Comparison of ENCODE assay signal across 12 mouse cellular contexts in genomic region chr17:50627658-50628057, GRCm38 (mm10).
DNase-seq lines count a peak whose midpoint lies in the region; ATAC-seq and TF ChIP-seq lines count a peak whose summit lies in the region.
"Had no signal": no experiment of that assay in that cellular context is flagged by ENCODE, and none has a peak within 500 bp of the region (broad histone marks: within the 10 kb centered on the region; RNA-seq: fewer than 3 reads in every experiment).

No protein-coding gene starts in this region.

- no peaks in the 10 kb centered on the region for H3K27me3 ChIP-seq in hindbrain, postnatal 0 days (ENCODE audit: insufficient read depth, low read length)
- H3K27me3 ChIP-seq in hindbrain, embryonic 10.5 days (ENCODE audit: insufficient read depth, poor library complexity, severe bottlenecking), result no peaks in the 10 kb centered on the region
- no peaks in the 10 kb centered on the region for H3K27me3 ChIP-seq in intestine, embryonic 16.5 days (replicated peaks; ENCODE audit: control insufficient read depth, insufficient read depth, low read length)
- H3K27me3 ChIP-seq: lung, embryonic 15.5 days had no signal

- no peaks in the 10 kb centered on the region for H3K9me3 ChIP-seq in hindbrain, postnatal 0 days (ENCODE audit: low read length)
- H3K9me3 ChIP-seq in hindbrain, embryonic 10.5 days, result no peaks in the 10 kb centered on the region
- no peaks in the 10 kb centered on the region for H3K9me3 ChIP-seq in intestine, embryonic 16.5 days (ENCODE audit: control insufficient read depth, low read length)
- H3K9me3 ChIP-seq: lung, embryonic 15.5 days had no signal

- no peak overlapping the region for H3K9ac ChIP-seq in hindbrain, postnatal 0 days (replicated peaks; ENCODE audit: low read length)
- no peak overlapping the region for H3K9ac ChIP-seq in intestine, embryonic 16.5 days (ENCODE audit: low read depth, low read length)
- H3K9ac ChIP-seq: lung, embryonic 15.5 days had no signal

- H3K4me2 ChIP-seq in hindbrain, postnatal 0 days (ENCODE audit: low read depth, low read length), result no peak overlapping the region
- no peak overlapping the region for H3K4me2 ChIP-seq in intestine, embryonic 16.5 days (ENCODE audit: low read depth, low read length)
- H3K4me2 ChIP-seq: lung, embryonic 15.5 days had no signal

- no peaks in the 10 kb centered on the region for H3K36me3 ChIP-seq in hindbrain, postnatal 0 days (ENCODE audit: insufficient read depth, low read length)
- no peaks in the 10 kb centered on the region for H3K36me3 ChIP-seq in hindbrain, embryonic 10.5 days
- no peaks in the 10 kb centered on the region for H3K36me3 ChIP-seq in intestine, embryonic 16.5 days (ENCODE audit: control insufficient read depth, insufficient read depth, low read length)
- H3K36me3 ChIP-seq: lung, embryonic 15.5 days had no signal

- no peaks in the 10 kb centered on the region for H3K4me1 ChIP-seq in hindbrain, postnatal 0 days (ENCODE audit: insufficient read depth, low read length)
- H3K4me1 ChIP-seq in hindbrain, embryonic 10.5 days (replicated peaks), result no peaks in the 10 kb centered on the region
- H3K4me1 ChIP-seq in intestine, embryonic 16.5 days (ENCODE audit: control insufficient read depth, insufficient read depth, low read length), result no peaks in the 10 kb centered on the region

- no peak for TF ChIP-seq CTCF in hindbrain, postnatal 0 days (IDR thresholded peaks at IDR 0.05; ENCODE audit: low read depth)

- DNase-seq in hindbrain, postnatal 0 days (ENCODE audit: low spot score), result no peak
- no peak for DNase-seq in hindbrain, embryonic 10.5 days (ENCODE audit: low spot score)
- peak; percentile 58 to 59 for DNase-seq in B cell, adult 2 months
- DNase-seq in R1 (ENCODE audit: low read depth, low spot score), result peak; percentile 32
- DNase-seq in frontal cortex, adult 2 months (ENCODE audit: extremely low spot score in 1 of 2, low spot score in 1 of 2), result no peak
- DNase-seq in spleen, postnatal 36 days (ENCODE audit: low spot score in 2 of 2), result no peak
- DNase-seq in cerebellum, postnatal 10 days, result no peak
- DNase-seq: kidney, postnatal 10 days; right cerebral cortex, postnatal 14 days had no signal

- no peak overlapping the region for H3K27ac ChIP-seq in hindbrain, postnatal 0 days
- H3K27ac ChIP-seq in hindbrain, embryonic 10.5 days, result no peak overlapping the region
- no peak overlapping the region for H3K27ac ChIP-seq in intestine, embryonic 16.5 days (ENCODE audit: low read length)
- H3K27ac ChIP-seq: left cerebral cortex, adult 2 months; lung, embryonic 15.5 days had no signal

- ATAC-seq in hindbrain, postnatal 0 days, result peak; percentile 51; the same call in 1 of the 2 replicates
- ATAC-seq in intestine, embryonic 16.5 days, result peak; percentile 52; the same call in 1 of the 2 replicates

- WGBS in hindbrain, postnatal 0 days, result 97% methylated on average over 3 of the region's 3 CpGs
- WGBS in hindbrain, embryonic 10.5 days, result 94% methylated on average over 3 of the region's 3 CpGs
- WGBS in intestine, embryonic 16.5 days, result 100% methylated on average over 3 of the region's 3 CpGs

- H3K4me3 ChIP-seq in hindbrain, postnatal 0 days (ENCODE audit: low read length), result no peak overlapping the region
- H3K4me3 ChIP-seq in hindbrain, embryonic 10.5 days, result no peak overlapping the region
- H3K4me3 ChIP-seq in intestine, embryonic 16.5 days (ENCODE audit: low read length), result no peak overlapping the region
- H3K4me3 ChIP-seq: left cerebral cortex, adult 2 months; lung, embryonic 15.5 days had no signal

Comparison
In these comparisons a context has a peak if more than half of its experiments do, and no peak if none do; other contexts are left out.
1. DNase-seq: peak in B cell, adult 2 months (2 of 2) and R1 (single experiment); none in hindbrain, postnatal 0 days (single experiment), hindbrain, embryonic 10.5 days (single experiment), frontal cortex, adult 2 months (0 of 2), spleen, postnatal 36 days (0 of 2) and cerebellum, postnatal 10 days (0 of 2).